Mouse (Mus musculus): ENCODE data around the gene Nfib. TPM values are rescaled to one million over a fixed set of nuclear protein-coding genes. Genes with fewer than 3 reads are reported as not detected.
A peak's percentile ranks its signal among the peaks of the same experiment; 100 is the strongest.

Nfib gene
- polyA plus RNA-seq, 1 experiment from 2014 or later, result 58.4 TPM

DNA sequence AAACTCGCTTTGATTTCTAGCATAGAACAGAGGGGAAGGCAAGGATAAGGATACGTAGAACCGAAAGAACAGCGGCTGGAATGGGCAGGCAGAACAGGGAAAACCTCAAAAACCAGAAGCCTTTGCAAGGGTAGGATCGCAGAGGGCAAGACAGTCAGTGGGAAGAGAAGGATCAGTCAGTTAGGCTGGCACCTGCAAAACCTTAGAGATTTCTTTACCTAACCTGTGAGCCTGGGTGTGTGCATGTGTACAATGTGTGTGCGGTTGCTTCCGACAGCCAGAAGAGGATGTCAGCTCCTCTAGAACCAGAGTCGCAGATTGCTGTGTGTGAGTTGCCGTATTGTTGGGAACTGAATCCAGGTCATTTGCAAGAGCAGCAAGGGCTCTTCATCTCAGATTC lies 67.3 kb downstream of the Nfib start:
- ATAC-seq (ENCODE audit: low FRiP score), result no peak
- Histone ChIP-seq H3K4me1 (peaks cover 7% of the 10 kb centered on the region), H3K27ac (no peak overlapping the region), H3K4me3 (no peak overlapping the region), H3K27me3 (no peaks in the 10 kb centered on the region), H3K9me3 (replicated peaks) (no peaks in the 10 kb centered on the region), H3K9ac (no peak overlapping the region), H3K4me2 (replicated peaks) (no peak overlapping the region), H3K36me3 (no peaks in the 10 kb centered on the region)
- 93% methylated on average over 9 of the region's 9 CpGs for WGBS

DNA sequence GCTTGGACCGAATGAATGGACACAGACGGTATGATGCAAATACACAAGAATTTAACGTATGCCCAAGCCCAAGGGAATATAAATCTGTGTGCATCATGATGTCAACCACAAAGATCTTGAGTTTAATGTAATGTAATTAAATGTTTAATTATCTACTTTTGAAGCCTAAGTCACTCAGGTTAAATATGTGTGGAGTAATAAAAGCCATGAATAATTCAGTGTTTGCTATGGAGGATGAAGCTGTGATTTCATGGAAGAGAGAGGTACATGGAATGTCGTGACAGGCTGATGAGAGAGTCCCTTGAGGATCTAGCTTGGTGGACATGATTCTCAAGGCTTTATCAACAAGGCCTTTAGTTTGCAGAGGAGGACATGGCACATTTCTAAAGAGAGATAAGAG lies 67.9 kb downstream of the Nfib start:
- Histone ChIP-seq H3K9ac (no peak overlapping the region), H3K36me3 (no peaks in the 10 kb centered on the region), H3K9me3 (replicated peaks) (no peaks in the 10 kb centered on the region), H3K4me2 (replicated peaks) (no peak overlapping the region), H3K27me3 (no peaks in the 10 kb centered on the region), H3K4me1 (peaks cover 4% of the 10 kb centered on the region; the same call in 1 of the 2 replicates), H3K27ac (no peak overlapping the region), H3K4me3 (no peak overlapping the region)
- whole genome bisulfite sequencing, result 65% methylated on average over 4 of the region's 4 CpGs
- no peak; the same call in 1 of the 2 replicates for ATAC-seq (ENCODE audit: low FRiP score)

DNA sequence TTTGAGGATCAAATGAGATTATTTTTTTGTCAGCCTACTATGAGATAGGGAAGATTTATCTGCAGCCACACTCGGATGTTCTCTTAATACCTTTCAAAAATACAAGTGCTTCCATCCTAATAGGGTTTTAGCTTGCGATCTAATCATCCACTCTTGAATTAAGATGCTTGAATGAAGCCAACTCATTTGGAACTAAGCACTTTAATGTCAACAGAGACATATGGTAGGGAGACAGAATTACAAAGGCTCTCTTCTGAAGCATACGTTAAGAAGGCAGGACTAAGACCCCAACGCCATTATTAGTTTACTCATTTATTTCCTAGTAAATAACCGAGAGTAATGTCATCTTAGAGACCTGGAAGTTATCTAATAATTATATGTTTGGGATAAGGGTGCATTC lies 68.9 kb downstream of the Nfib start:
- Histone ChIP-seq H3K4me3 (no peak overlapping the region), H3K27me3 (no peaks in the 10 kb centered on the region), H3K9ac (no peak overlapping the region), H3K4me2 (replicated peaks) (no peak overlapping the region), H3K36me3 (no peaks in the 10 kb centered on the region), H3K9me3 (replicated peaks) (no peaks in the 10 kb centered on the region), H3K4me1 (peaks cover 4% of the 10 kb centered on the region; the same call in 1 of the 2 replicates), H3K27ac (no peak overlapping the region)
- no peak for ATAC-seq (ENCODE audit: low FRiP score)
- WGBS, result 67% methylated on average over 5 of the region's 5 CpGs

DNA sequence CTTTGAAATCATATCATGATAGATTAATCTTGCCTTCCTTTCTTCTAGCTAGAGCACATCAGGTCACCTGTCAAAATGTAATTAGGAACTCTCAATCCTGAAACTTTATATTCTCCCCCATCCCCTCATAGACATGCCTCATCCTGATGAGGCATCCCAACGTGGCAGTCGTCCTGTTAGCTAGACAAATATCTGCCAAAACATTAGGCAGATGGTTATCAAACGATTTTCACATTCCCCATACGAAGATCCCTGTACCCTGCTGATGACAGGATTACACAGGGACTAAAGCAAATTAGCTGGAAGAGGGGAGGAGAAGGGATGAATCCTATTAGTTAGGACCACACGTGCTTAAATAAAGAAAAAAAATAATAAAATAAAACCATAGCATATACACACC lies 69.7 kb downstream of the Nfib start:
- no peak for ATAC-seq (ENCODE audit: low FRiP score)
- no peak overlapping the region for H3K4me2 ChIP-seq (replicated peaks)
- H3K9me3 ChIP-seq (replicated peaks), result no peaks in the 10 kb centered on the region
- H3K4me3 ChIP-seq, result no peak overlapping the region
- no peak overlapping the region for H3K27ac ChIP-seq
- no peaks in the 10 kb centered on the region for H3K27me3 ChIP-seq
- peaks cover 4% of the 10 kb centered on the region; the same call in 1 of the 2 replicates for H3K4me1 ChIP-seq
- H3K36me3 ChIP-seq, result no peaks in the 10 kb centered on the region
- 71% methylated on average over 5 of the region's 5 CpGs for WGBS
- no peak overlapping the region for H3K9ac ChIP-seq

DNA sequence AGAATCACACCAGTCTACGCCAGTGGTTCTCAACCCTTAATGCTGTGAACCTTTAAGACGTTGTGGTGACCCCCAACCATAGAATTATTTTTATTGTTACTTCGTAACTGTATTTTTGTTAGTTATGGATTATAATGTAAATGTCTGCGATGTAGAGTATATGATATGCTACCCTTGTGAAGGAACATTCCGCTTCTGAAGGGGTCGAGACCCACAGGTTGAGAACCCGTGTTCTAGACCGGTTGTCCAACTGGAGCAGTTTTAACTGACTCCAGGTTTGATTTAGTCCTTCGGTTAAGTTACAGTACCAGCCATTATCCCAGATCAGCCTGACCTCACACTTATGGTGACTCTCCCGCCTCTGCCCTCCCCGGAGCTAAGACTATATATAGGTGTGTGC lies 70.4 kb downstream of the Nfib start:
- H3K27ac ChIP-seq, result no peak overlapping the region
- H3K36me3 ChIP-seq, result no peaks in the 10 kb centered on the region
- no peak overlapping the region for H3K4me3 ChIP-seq
- peaks cover 4% of the 10 kb centered on the region; the same call in 1 of the 2 replicates for H3K4me1 ChIP-seq
- H3K27me3 ChIP-seq, result no peaks in the 10 kb centered on the region
- 93% methylated on average over 11 of the region's 11 CpGs for WGBS
- H3K4me2 ChIP-seq (replicated peaks), result no peak overlapping the region
- ATAC-seq (ENCODE audit: low FRiP score), result no peak
- H3K9me3 ChIP-seq (replicated peaks), result no peaks in the 10 kb centered on the region
- H3K9ac ChIP-seq, result no peak overlapping the region

GRCm38 (mm10) chr4:82634365-82634764 lies 71.2 kb downstream of the Nfib start:
- ATAC-seq (ENCODE audit: low FRiP score), result no peak
- WGBS, result 78% methylated on average over 7 of the region's 7 CpGs
- H3K27ac ChIP-seq, result no peak overlapping the region
- no peaks in the 10 kb centered on the region for H3K9me3 ChIP-seq (replicated peaks)
- no peaks in the 10 kb centered on the region for H3K27me3 ChIP-seq
- H3K36me3 ChIP-seq, result no peaks in the 10 kb centered on the region
- H3K4me2 ChIP-seq (replicated peaks), result no peak overlapping the region
- no peak overlapping the region for H3K9ac ChIP-seq
- H3K4me3 ChIP-seq, result no peak overlapping the region
- peaks cover 4% of the 10 kb centered on the region; the same call in 1 of the 2 replicates for H3K4me1 ChIP-seq

- no peak overlapping the region; the same call in 1 of the 2 replicates for H3K27ac ChIP-seq
- H3K9ac ChIP-seq, result no peak overlapping the region
- H3K36me3 ChIP-seq, result no peaks in the 10 kb centered on the region
- ATAC-seq (ENCODE audit: low FRiP score), result no peak
- H3K4me1 ChIP-seq, result peaks cover 15% of the 10 kb centered on the region
- H3K9me3 ChIP-seq (replicated peaks), result no peaks in the 10 kb centered on the region
- H3K27me3 ChIP-seq, result no peaks in the 10 kb centered on the region
- no peak overlapping the region for H3K4me2 ChIP-seq (replicated peaks)
- WGBS, result 85% methylated on average over 8 of the region's 8 CpGs
- H3K4me3 ChIP-seq, result no peak overlapping the region
These were observed 81.1 kb downstream of the Nfib start for GRCm38 (mm10) chr4:82624285-82625045.

- Histone ChIP-seq H3K4me2 (replicated peaks) (no peak overlapping the region), H3K4me3 (no peak overlapping the region), H3K36me3 (no peaks in the 10 kb centered on the region), H3K27ac (peak overlapping the region; percentile 44; the same call in 1 of the 2 replicates), H3K27me3 (no peaks in the 10 kb centered on the region), H3K9ac (no peak overlapping the region), H3K4me1 (peaks cover 15% of the 10 kb centered on the region), H3K9me3 (replicated peaks) (no peaks in the 10 kb centered on the region)
- WGBS, result 83% methylated on average over 4 of the region's 4 CpGs
- ATAC-seq (ENCODE audit: low FRiP score), result no peak
These were observed 81.7 kb downstream of the Nfib start for GRCm38 (mm10) chr4:82623835-82624234.

DNA sequence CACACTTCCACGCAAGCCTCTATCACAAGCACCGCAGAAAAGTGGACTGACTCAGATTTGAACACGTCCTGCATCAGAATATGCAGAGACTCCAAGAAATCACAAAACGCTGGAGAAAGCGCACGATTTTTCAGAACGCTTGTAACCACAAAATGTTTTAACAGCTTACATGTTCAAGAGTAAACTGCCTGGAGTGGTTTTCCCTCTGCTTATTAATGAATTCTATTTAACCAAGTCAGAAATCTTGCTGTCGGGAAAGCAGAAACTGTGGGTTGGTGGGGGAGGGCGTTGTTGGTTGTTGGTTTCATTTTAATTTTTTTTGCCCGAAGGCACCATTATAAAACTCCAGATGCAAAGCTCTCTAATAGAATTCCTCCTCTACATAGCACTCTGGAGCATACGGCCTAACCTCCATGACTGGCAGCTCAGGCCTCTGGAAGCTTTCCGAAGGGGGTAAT lies 82.4 kb downstream of the Nfib start:
- H3K27me3 ChIP-seq, result no peaks in the 10 kb centered on the region
- 75% methylated on average over 12 of the region's 12 CpGs for WGBS
- no peak overlapping the region for H3K4me2 ChIP-seq (replicated peaks)
- no peak overlapping the region for H3K4me3 ChIP-seq
- peak; percentile 38 for ATAC-seq (ENCODE audit: low FRiP score)
- H3K36me3 ChIP-seq, result no peaks in the 10 kb centered on the region
- H3K9ac ChIP-seq, result no peak overlapping the region
- no peaks in the 10 kb centered on the region for H3K9me3 ChIP-seq (replicated peaks)
- peaks cover 17% of the 10 kb centered on the region for H3K4me1 ChIP-seq
- peak overlapping the region; percentile 70 for H3K27ac ChIP-seq

DNA sequence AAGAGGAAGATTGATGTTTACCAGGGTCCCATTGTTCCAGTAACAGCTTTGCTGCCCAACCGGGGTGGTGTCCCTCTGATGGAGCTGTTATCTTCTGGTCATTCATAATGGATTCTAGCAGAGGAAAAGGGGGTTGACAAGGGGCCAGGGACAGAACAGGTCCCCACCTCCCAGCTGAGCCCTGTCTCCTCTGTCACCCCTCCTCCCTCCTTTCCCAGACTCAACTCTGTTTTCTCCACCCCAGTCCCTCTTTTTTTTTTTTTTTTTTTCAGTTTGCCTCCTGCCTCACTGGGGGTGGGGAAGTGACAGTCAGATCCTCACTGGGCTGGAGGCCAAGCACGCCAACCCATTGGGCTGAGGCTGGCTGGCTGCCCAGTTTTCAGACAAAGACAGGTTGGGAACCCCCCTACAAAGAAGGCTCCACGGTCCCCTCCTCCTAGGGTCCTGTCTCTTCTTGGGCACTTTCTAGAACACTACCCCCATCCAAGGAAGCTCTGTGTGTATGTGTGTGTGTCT lies 83.2 kb downstream of the Nfib start:
- H3K4me2 ChIP-seq (replicated peaks), result no peak overlapping the region

GRCm38 (mm10) chr4:82619539-82619941 lies 86.0 kb downstream of the Nfib start:
- WGBS, result 68% methylated on average over 12 of the region's 12 CpGs
- H3K27me3 ChIP-seq, result no peaks in the 10 kb centered on the region
- H3K4me1 ChIP-seq, result peaks cover 21% of the 10 kb centered on the region
- H3K9ac ChIP-seq, result no peak overlapping the region
- H3K4me3 ChIP-seq, result no peak overlapping the region
- no peak overlapping the region for H3K27ac ChIP-seq
- H3K9me3 ChIP-seq (replicated peaks), result no peaks in the 10 kb centered on the region
- H3K4me2 ChIP-seq (replicated peaks), result no peak overlapping the region
- ATAC-seq (ENCODE audit: low FRiP score), result no peak
- no peaks in the 10 kb centered on the region for H3K36me3 ChIP-seq

More for the DNA sequence above, 83.2 kb downstream of the Nfib start:
- Histone ChIP-seq H3K36me3 (no peaks in the 10 kb centered on the region), H3K4me1 (peaks cover 18% of the 10 kb centered on the region), H3K9ac (no peak overlapping the region), H3K9me3 (replicated peaks) (no peaks in the 10 kb centered on the region), H3K27me3 (no peaks in the 10 kb centered on the region), H3K4me3 (no peak overlapping the region), H3K27ac (peak overlapping the region; percentile 70)
- ATAC-seq (ENCODE audit: low FRiP score), result peak; percentile 94
- 5% methylated on average over 3 of the region's 3 CpGs for WGBS

- Histone ChIP-seq H3K27me3 (no peaks in the 10 kb centered on the region), H3K36me3 (no peaks in the 10 kb centered on the region), H3K4me1 (peaks cover 24% of the 10 kb centered on the region), H3K9ac (no peak overlapping the region), H3K4me3 (no peak overlapping the region), H3K9me3 (replicated peaks) (no peaks in the 10 kb centered on the region), H3K27ac (no peak overlapping the region), H3K4me2 (replicated peaks) (no peak overlapping the region)
- ATAC-seq (ENCODE audit: low FRiP score), result no peak
- WGBS, result 69% methylated on average over 2 of the region's 2 CpGs
These were observed 86.5 kb downstream of the Nfib start for GRCm38 (mm10) chr4:82619003-82619402.

- no peaks in the 10 kb centered on the region for H3K27me3 ChIP-seq
- H3K4me1 ChIP-seq, result peaks cover 16% of the 10 kb centered on the region
- H3K9me3 ChIP-seq (replicated peaks), result no peaks in the 10 kb centered on the region
- no peak overlapping the region for H3K4me2 ChIP-seq (replicated peaks)
- ATAC-seq (ENCODE audit: low FRiP score), result no peak
- H3K27ac ChIP-seq, result no peak overlapping the region
- no peak overlapping the region for H3K4me3 ChIP-seq
- H3K9ac ChIP-seq, result no peak overlapping the region
- H3K36me3 ChIP-seq, result no peaks in the 10 kb centered on the region
- 90% methylated on average over 10 of the region's 10 CpGs for WGBS
These were observed 88.3 kb downstream of the Nfib start for GRCm38 (mm10) chr4:82617257-82617656.
